Mouse (Mus musculus): ENCODE results near the gene Arl9.
"Not testable (repeated sequence)": the region's sequence is repeated elsewhere in the genome, so short reads cannot be mapped to it uniquely, and the experiment has no call there.

Arl9 gene

GRCm38 (mm10) chr5:77004051-77004821 lies at the start of gene Arl9:
TSS of gene Arl9 (plus strand) at chr5:77004055.
- DNase-seq (ENCODE audit: low read depth) = no peak

GRCm38 (mm10) chr5:76954271-76954900 lies 49.5 kb upstream of the Arl9 start:
- no peak for DNase-seq (ENCODE audit: low read depth)

DNA sequence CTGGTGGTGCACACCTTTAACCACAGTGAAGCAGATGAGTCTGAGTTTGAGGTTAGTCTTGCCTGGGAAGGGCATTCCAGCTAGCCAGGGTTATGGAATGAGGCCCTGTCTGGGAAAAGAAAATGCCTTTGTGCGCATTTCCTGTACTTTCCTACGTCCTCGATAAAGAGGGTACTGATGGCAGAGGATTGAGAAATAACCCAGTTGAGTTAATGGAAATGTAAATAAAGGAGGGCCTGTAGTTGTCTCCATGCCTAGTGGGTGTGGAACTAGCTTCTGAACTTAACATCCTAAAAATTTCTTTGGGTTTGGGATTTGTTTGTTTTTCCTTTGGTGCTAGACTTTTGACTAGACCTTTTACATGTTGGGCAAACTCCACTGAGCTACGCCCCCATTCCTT lies 48.4 kb upstream of the Arl9 start:
- no peak for DNase-seq (ENCODE audit: low read depth)

- DNase-seq (ENCODE audit: low read depth) = no peak
These were observed 45.9 kb upstream of the Arl9 start for GRCm38 (mm10) chr5:76957954-76958353.

- DNase-seq (ENCODE audit: low read depth) = no peak
These were observed 44.3 kb upstream of the Arl9 start for GRCm38 (mm10) chr5:76959587-76959986.

GRCm38 (mm10) chr5:76962545-76962944 lies 41.3 kb upstream of the Arl9 start:
- no peak for DNase-seq (ENCODE audit: low read depth)

GRCm38 (mm10) chr5:76964651-76965050 lies 39.2 kb upstream of the Arl9 start:
- no peak for DNase-seq (ENCODE audit: low read depth)

DNA sequence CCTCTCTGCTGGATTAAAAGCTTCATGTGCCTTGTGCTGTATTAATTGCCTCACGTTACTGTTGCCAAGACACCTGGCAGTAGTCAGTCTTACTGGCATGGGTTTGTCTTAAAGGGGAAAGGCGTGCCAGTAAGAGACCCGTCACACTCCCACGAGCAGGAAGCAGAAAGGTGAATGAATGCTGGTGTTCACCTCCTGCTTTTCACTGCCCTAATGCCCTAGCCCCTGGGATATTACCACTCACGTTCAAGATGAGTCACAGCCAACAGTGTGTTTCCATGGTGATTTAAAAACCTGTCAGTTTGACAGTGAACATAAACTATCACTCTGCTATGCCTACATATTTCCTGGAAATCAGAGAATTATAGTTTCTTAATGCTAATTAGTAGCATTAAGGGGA lies 34.6 kb upstream of the Arl9 start:
- no peak for DNase-seq (ENCODE audit: low read depth)

- DNase-seq (ENCODE audit: low read depth) = not testable (repeated sequence)
These were observed 32.7 kb upstream of the Arl9 start for GRCm38 (mm10) chr5:76971115-76971514.

DNA sequence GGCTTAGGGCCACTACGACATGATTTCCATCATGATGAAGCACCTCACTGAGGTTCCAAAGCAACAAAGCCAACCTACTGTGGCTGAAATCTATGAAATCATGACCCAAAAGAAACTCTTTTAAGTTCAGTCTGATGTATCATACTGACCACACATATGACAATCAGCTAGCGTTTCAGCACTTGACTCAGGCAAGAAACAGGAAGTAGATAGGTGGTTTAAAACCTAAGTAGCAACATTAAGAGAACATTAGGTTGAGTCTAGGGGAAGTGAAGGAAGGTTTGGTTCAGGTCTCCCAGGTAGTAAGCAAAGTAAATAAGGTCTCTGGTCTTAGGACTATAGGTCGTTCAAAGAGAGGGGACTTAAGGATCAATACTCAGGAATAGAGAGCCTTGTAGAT lies 30.4 kb upstream of the Arl9 start:
- DNase-seq (ENCODE audit: low read depth) = no peak

DNA sequence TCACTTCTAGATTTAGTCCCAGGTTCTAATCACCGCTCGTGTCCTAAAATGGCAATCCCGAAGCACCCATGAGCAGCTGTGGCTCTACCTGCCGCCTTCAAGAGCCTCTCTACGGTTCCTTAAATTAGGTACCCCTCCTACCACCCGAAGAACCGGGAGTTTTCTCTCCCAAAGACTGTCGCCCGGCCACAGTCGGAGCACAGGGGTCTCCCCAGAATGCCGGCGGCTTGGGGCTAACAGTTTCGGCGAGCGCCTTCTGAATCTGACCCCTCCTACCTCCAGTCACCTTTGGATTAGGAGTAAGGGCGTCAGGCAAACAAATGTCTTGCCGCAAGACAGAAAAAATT lies 29.7 kb upstream of the Arl9 start:
- DNase-seq (ENCODE audit: low read depth) = no peak

GRCm38 (mm10) chr5:76974554-76975285 lies 29.1 kb upstream of the Arl9 start, which contains the start of gene Srp72:
TSS of gene Srp72 (plus strand) at chr5:76974683.
- peak; percentile 73 for DNase-seq (ENCODE audit: low read depth)

DNA sequence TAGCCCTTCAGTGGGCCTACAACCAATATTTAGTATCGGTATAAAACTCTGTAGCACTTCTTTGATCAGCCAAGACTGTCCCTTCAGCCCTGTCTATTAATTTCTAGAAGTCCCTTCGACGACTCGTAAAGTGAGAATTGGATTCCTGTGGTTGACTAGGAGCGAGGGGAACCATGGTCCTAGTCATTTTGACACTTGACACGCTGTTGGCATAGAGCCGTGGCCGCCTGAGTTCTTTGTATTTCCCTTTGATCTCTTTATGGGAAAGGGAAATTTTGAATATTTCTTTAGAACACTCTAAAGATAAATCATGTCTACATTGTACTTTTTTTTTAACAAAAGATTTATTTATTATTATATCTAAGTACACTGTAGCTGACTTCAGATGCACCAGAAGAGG lies 28.1 kb upstream of the Arl9 start:
- no peak for DNase-seq (ENCODE audit: low read depth)

GRCm38 (mm10) chr5:76984015-76984414 lies 19.8 kb upstream of the Arl9 start:
- DNase-seq (ENCODE audit: low read depth) = no peak

GRCm38 (mm10) chr5:76990789-76991188 lies 13.1 kb upstream of the Arl9 start:
- peak; percentile 63 for DNase-seq (ENCODE audit: low read depth)

DNA sequence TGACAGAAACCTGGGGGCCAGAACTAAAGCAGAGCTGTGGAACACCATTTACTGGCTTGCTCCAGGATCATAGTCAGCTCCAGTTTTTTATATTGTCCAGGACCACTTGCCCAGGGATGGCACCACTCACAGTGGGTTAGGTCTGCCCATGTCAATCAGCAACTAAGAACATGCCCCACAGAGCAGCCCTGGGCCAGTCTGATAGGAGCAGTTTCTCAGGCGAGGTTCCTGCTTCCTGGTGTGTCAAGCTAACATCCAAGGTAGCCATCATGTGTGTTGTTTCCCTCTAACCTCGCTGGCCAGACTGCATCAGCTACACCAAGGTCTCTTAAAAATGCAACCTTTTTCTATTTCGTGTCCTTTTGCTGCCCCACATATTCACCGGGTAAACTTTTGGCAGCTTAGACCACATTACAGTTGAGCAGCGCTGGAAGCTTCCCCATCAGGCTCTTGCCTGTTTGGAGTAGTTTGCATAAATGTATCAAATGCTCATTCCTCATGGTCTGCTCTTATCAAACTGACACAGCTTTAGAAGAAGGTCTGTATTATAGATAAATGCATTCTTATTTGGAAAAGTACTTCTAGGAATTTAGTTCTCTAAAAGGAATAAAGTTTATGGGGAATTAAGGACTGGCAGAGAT lies 10.6 kb upstream of the Arl9 start:
- DNase-seq (ENCODE audit: low read depth) = peak; percentile 62

GRCm38 (mm10) chr5:76998416-76998815 lies 5.4 kb upstream of the Arl9 start:
- DNase-seq (ENCODE audit: low read depth) = peak; percentile 47

GRCm38 (mm10) chr5:77001192-77001591 lies 2.7 kb upstream of the Arl9 start:
- DNase-seq (ENCODE audit: low read depth) = no peak

- DNase-seq (ENCODE audit: low read depth) = no peak
These were observed 6.5 kb downstream of the Arl9 start for GRCm38 (mm10) chr5:77010352-77010751.

- peak; percentile 29 for DNase-seq (ENCODE audit: low read depth)
These were observed 7.2 kb downstream of the Arl9 start for GRCm38 (mm10) chr5:77011082-77011481.

- DNase-seq (ENCODE audit: low read depth) = no peak
These were observed 9.3 kb downstream of the Arl9 start for GRCm38 (mm10) chr5:77013171-77013570.
